Mouse (Mus musculus) hindbrain, embryonic 13.5 days (tissue): ENCODE measurements around the gene Dnttip1. TPM values are rescaled to one million over a fixed set of nuclear protein-coding genes. Genes with fewer than 3 reads are reported as not detected.
"Not testable (repeated sequence)": the region's sequence is repeated elsewhere in the genome, so short reads cannot be mapped to it uniquely, and the experiment has no call there.

Source experiments
- ATAC-seq: fragments of 200-750 bp; cut with Nextera tagmentation; 2 replicates; pipeline ENCODE4 v1.8.0; 2017; ENCODE audit warnings: moderate TSS enrichment; ENCODE audit not compliant: low FRiP score
- H3K27ac ChIP-seq: fragments of 300-500 bp; sonication (generic); 2 replicates; pipeline ENCODE4 v1.5.1; 2015; ENCODE audit warnings: inconsistent platforms, mild to moderate bottlenecking, moderate library complexity
- H3K27me3 ChIP-seq: fragments of 300-500 bp; sonication (generic); 2 replicates; pipeline ENCODE4 v1.6.1; 2015; ENCODE audit warnings: mild to moderate bottlenecking, inconsistent platforms
- H3K36me3 ChIP-seq: fragments of 300-500 bp; sonication (generic); 2 replicates; pipeline ENCODE4 v1.6.1; 2015; ENCODE audit warnings: mild to moderate bottlenecking, inconsistent platforms
- H3K4me1 ChIP-seq: fragments of 300-500 bp; sonication (generic); replicated peaks from 2 replicates; pipeline ENCODE4 v1.6.1; 2015; ENCODE audit warnings: inconsistent platforms
- H3K4me2 ChIP-seq: fragments of 300-500 bp; sonication (generic); 2 replicates; pipeline ENCODE4 v1.6.1; 2015; ENCODE audit warnings: inconsistent platforms, mild to moderate bottlenecking, moderate library complexity
- H3K4me3 ChIP-seq: fragments of 300-500 bp; sonication (generic); 2 replicates; pipeline ENCODE4 v1.5.1; 2015; ENCODE audit warnings: mild to moderate bottlenecking, inconsistent platforms
- H3K9ac ChIP-seq: fragments of 300-500 bp; sonication (generic); 2 replicates; pipeline ENCODE4 v1.6.1; 2015; ENCODE audit warnings: mild to moderate bottlenecking, inconsistent platforms
- H3K9me3 ChIP-seq: fragments of 300-500 bp; sonication (generic); 2 replicates; pipeline ENCODE4 v1.6.1; 2016; ENCODE audit warnings: inconsistent platforms
- WGBS: fragments of 180-500 bp; shearing (Covaris S2); methylation state at CpG from one replicate; pipeline ENCODE4 v1.1.7; 2015; 5-methylcytosine and 5-hydroxymethylcytosine counted together
- polyA plus RNA-seq: library from polyadenylated mRNA; unstranded; fragments of >200 nt; fragmentation: Nextera tagmentation; extraction: Ambion mirVana; gene quantifications from 2 replicates; pipeline ENCODE4 v1.2.1, GENCODE M21; 2015

Gene Dnttip1
- polyA plus RNA-seq, 1 experiment from 2014 or later: 72.3 TPM

DNA sequence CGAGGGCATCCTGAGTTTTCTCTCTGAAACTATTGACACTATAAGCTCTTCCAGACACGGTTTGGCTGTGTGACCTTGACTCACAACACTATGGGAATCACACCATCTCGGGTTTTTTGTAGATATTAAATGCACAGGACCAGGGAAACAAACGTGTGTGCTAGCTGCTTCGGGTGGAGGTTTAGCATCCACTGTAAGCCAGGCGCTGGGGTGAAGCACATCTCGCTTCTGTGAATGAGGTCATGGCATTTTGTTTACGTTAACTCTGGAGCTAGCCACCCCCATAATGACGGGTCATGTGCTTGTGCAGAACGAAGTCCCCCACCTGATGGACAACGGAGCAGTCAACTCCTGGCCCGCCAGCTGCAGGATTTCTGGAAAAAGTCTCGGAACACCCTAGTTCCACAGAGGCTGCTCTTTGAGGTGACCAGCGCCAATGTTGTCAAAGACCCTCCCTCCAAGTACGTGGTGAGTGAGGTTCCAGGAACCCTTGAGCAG is 40.7 kb downstream of the Dnttip1 start:
- Histone ChIP-seq H3K27me3 (0 out of 2 replicates have a peak, but pooled peaks cover 6% of the 10 kb centered on the region), H3K4me1 (peaks cover 33% of the 10 kb centered on the region), H3K4me2 (peak overlapping the region; percentile 91), H3K9ac (peak overlapping the region; percentile 82), H3K36me3 (peaks cover 13% of the 10 kb centered on the region), H3K9me3 (no peaks in the 10 kb centered on the region), H3K4me3 (peak overlapping the region; percentile 66), H3K27ac (peak overlapping the region; percentile 69; the same call in 1 of the 2 replicates)
- no peak; the same call in 1 of the 2 replicates for ATAC-seq
- 10% methylated on average over 15 of the region's 15 CpGs for WGBS

DNA sequence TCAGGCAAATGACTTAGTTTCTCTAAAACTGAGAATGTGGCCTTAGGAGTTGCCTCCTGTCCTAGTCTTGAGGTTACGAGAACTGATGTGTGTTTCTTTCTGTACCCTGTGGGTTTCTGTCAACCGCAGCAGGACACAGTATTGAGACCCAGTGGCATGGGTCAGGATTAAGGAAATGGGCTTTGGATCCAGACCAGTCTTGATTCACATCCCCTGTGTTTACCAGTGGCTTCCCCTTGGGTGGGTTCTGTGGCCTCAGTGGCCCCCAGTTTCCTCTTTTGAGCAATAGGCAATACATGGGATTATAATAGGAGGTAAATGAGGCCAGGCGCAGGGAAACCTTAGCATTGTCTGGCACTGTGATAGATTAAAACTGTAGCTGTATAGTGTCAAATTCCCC is 41.2 kb downstream of the Dnttip1 start:
- H3K9ac ChIP-seq: no peak overlapping the region; the same call in 1 of the 2 replicates
- H3K4me3 ChIP-seq: peak overlapping the region; percentile 66
- H3K27ac ChIP-seq: no peak overlapping the region
- WGBS: 88% methylated on average over 3 of the region's 3 CpGs
- H3K9me3 ChIP-seq: no peaks in the 10 kb centered on the region
- no peak for ATAC-seq
- peaks cover 33% of the 10 kb centered on the region for H3K4me1 ChIP-seq
- H3K36me3 ChIP-seq: peaks cover 19% of the 10 kb centered on the region
- 0 out of 2 replicates have a peak, but pooled peaks cover 6% of the 10 kb centered on the region for H3K27me3 ChIP-seq
- H3K4me2 ChIP-seq: peak overlapping the region; percentile 91

DNA sequence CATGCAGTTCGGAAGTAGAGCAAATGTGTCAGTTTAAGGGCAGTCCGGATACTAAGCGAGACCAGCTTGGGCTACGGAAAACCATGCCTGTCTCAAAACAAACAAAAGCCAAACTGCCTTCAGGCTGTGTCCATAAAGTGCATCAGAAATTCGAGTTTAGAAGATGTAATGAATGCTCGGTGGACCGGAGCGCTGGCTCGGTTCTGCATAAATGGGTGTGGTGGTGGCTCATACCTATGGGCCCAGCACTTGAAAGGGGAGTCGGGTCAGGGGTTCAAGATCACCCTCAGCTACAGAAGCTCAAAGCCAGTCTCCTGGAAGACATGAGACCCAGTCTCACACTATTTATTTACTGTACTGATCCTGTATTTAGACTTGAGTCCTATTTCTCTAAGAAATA is 42.0 kb downstream of the Dnttip1 start:
- Histone ChIP-seq H3K36me3 (peaks cover 27% of the 10 kb centered on the region), H3K4me3 (no peak overlapping the region), H3K27me3 (0 out of 2 replicates have a peak, but pooled peaks cover 6% of the 10 kb centered on the region), H3K4me2 (no peak overlapping the region), H3K27ac (no peak overlapping the region), H3K9ac (no peak overlapping the region), H3K4me1 (peaks cover 33% of the 10 kb centered on the region), H3K9me3 (no peaks in the 10 kb centered on the region)
- no peak for ATAC-seq
- WGBS: 81% methylated on average over 10 of the region's 10 CpGs

DNA sequence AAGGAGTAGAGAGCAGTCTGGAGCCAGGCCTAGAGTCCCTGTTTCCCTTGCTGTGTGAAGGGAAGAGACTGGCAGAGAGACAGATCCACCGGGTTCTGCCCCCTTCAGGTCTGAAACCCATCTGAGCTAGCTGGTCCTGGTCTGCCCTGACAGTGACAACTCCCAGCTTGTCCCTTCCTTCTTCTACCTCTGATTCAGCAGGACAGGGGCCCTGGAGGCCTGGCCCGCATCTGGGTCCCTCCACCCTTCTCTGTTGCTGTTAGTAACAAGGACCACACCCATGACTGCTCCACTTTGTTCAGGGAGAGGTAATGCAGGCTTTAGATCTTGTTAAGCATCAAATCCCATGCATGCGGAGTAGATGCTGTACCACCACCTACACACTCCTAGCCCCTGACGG is 42.6 kb downstream of the Dnttip1 start:
- Histone ChIP-seq H3K4me2 (no peak overlapping the region), H3K9ac (peak overlapping the region; percentile 35), H3K27me3 (0 out of 2 replicates have a peak, but pooled peaks cover 6% of the 10 kb centered on the region), H3K4me3 (no peak overlapping the region), H3K9me3 (no peaks in the 10 kb centered on the region), H3K36me3 (peaks cover 33% of the 10 kb centered on the region), H3K4me1 (peaks cover 33% of the 10 kb centered on the region), H3K27ac (no peak overlapping the region)
- ATAC-seq: no peak
- WGBS: 75% methylated on average over 4 of the region's 4 CpGs

DNA sequence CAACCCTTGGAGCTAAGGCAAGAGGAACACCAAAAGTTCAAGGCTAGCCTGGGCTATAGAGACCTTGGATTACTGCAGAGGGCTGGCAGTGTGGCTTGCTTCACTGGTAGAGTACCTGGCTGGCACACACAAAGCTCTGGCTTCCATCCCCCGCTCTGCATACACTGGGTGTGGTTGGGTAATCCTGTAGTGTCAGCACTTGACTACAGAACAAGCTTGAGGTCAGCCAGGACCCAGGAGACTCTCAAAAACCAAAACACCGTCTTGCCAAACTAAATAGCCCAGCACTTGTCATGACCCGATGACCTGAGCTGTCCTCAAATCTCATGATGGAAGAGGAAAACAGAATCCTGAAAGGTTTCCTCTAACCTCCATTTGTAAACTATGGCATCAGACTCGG is 44.7 kb downstream of the Dnttip1 start:
- Histone ChIP-seq H3K27me3 (no peaks in the 10 kb centered on the region), H3K4me3 (no peak overlapping the region), H3K4me2 (no peak overlapping the region), H3K9me3 (no peaks in the 10 kb centered on the region), H3K4me1 (peaks cover 24% of the 10 kb centered on the region), H3K27ac (no peak overlapping the region), H3K36me3 (peaks cover 49% of the 10 kb centered on the region), H3K9ac (no peak overlapping the region)
- 84% methylated on average over 4 of the region's 4 CpGs for WGBS
- no peak for ATAC-seq

DNA sequence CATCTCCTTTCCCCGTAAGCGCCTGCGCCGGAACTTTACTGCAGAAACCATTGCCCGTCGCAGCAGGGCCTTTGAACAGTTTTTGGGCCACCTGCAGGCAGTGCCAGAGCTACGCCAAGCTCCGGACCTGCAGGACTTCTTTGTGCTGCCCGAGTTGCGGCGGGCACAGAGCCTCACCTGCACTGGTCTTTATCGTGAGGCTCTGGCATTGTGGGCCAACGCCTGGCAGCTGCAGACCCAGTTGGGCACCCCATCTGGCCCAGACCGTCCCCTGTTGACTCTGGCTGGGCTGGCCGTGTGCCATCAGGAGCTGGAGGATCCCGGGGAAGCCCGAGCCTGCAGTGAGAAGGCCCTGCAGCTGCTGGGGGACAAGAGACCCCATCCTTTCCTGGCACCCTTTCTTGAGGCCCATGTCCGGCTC is 46.1 kb downstream of the Dnttip1 start:
- 88% methylated on average over 18 of the region's 18 CpGs for WGBS
- Histone ChIP-seq H3K4me3 (no peak overlapping the region), H3K9me3 (no peaks in the 10 kb centered on the region), H3K27ac (peak overlapping the region; percentile 30; the same call in 1 of the 2 replicates), H3K27me3 (no peaks in the 10 kb centered on the region), H3K4me1 (peaks cover 13% of the 10 kb centered on the region), H3K4me2 (no peak overlapping the region), H3K36me3 (peaks cover 63% of the 10 kb centered on the region), H3K9ac (no peak overlapping the region)
- ATAC-seq: no peak

DNA sequence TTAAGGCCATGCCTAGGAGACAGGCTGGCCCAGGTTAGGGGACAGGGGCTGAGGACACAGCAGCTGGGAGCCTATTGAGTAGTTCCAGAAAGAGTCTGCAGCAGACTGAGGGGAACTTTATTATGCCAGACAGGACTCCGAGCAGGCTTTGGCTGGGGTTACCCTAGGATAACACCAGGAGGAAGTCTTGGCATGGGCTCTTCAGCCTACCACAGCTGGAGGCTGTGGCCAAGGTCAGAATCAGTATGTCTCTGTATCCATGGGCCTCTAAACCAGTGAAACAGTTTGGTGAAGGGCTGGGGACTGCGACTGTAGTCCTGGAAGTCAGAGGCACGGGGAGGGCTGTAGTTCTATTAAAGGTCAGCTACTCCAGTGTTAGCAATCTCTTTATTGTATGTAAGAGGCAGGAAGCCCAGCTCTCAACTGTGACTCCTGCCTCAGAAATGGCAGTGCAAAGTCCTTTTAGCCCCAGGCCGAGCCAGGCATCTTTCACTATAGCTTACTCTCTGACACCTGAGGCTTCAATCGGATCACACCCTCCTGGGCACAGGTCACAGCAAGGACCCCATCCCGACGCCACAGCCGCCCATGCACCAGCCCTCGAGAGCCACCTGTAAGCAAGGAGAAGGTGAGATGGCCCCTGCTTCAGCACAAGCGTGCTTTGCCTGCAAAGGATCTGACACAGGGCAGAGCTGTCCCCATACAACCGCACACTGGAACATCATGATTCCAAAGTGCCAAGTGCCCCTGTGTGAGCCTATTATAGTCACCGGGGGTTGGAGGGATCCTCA is 46.8 kb downstream of the Dnttip1 start:
- no peak overlapping the region for H3K27ac ChIP-seq
- H3K9ac ChIP-seq: no peak overlapping the region; the same call in 1 of the 2 replicates
- ATAC-seq: no peak
- H3K27me3 ChIP-seq: no peaks in the 10 kb centered on the region
- H3K9me3 ChIP-seq: no peaks in the 10 kb centered on the region
- H3K4me3 ChIP-seq: no peak overlapping the region
- H3K4me1 ChIP-seq: peaks cover 8% of the 10 kb centered on the region; the same call in 1 of the 2 replicates
- H3K36me3 ChIP-seq: peaks cover 68% of the 10 kb centered on the region
- WGBS: 94% methylated on average over 12 of the region's 12 CpGs
- H3K4me2 ChIP-seq: no peak overlapping the region

DNA sequence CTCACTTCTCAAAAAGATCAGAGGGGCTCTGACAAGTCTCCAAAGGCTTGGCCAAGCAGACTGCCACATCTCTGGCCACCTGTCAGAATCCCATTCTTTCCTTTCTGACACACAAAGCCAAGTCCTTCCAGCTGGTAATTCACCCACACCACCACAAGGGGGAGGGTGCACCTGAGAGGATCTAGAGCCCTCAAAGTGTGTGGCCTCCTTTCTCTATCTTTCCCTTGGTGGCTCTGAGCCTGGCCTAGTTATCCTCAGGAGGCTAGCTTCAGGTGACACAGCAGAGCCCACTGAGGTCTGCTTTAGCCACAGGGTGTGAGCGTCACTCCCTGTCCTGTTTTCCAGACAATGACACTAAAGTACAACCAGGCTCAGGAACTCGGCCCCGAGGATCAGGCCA is 47.5 kb downstream of the Dnttip1 start:
- Histone ChIP-seq H3K9ac (no peak overlapping the region), H3K36me3 (peaks cover 75% of the 10 kb centered on the region), H3K27me3 (no peaks in the 10 kb centered on the region), H3K9me3 (no peaks in the 10 kb centered on the region), H3K4me2 (no peak overlapping the region), H3K4me3 (no peak overlapping the region), H3K27ac (no peak overlapping the region), H3K4me1 (peaks cover 4% of the 10 kb centered on the region; the same call in 1 of the 2 replicates)
- ATAC-seq: no peak
- 86% methylated on average over 3 of the region's 3 CpGs for WGBS

DNA sequence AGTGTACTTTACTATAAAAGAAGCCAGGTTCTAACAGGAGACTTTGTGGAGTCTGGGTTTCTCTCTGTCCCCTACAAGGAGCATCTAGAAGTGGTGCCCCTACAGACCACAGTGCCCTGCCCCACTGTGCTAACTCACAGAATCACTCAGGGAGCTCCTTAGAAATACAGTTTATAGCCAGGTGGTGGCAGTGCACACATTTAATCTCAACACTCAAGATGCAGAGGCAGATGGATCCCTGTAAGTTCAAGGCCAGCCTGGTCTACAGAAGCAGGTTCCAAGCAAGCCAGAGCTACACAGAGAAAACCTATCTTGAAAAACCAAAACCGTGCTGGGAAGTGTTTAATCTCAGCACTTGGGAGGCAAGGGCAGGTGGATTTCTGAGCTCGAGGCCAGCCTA is 48.0 kb downstream of the Dnttip1 start:
- Histone ChIP-seq H3K9me3 (no peaks in the 10 kb centered on the region), H3K4me3 (no peak overlapping the region), H3K27me3 (no peaks in the 10 kb centered on the region), H3K36me3 (peaks cover 79% of the 10 kb centered on the region), H3K27ac (no peak overlapping the region), H3K9ac (no peak overlapping the region), H3K4me2 (no peak overlapping the region), H3K4me1 (no peaks in the 10 kb centered on the region)
- 93% methylated on average over 2 of the region's 2 CpGs for WGBS
- ATAC-seq: no peak

DNA sequence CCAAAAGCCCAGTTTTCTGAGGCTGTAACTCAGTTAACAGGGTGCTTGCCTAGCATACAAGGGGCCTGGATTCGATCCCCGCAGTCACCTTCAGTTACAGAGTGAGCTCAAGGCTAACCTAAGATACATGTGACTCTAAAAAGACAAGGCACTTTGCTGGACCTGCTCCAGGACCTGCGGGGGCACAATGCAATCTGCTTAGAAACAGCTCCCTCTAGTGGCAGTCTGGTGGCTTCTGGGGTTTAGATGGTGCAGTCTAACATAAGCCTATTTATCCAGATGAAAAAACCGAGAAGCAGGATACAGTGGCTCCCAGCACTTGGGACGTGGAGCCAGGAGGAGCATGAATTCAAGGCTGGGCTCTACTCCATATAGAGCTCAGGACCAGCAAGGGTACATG is 48.5 kb downstream of the Dnttip1 start:
- no peak overlapping the region for H3K9ac ChIP-seq
- no peak overlapping the region for H3K27ac ChIP-seq
- H3K27me3 ChIP-seq: no peaks in the 10 kb centered on the region
- H3K9me3 ChIP-seq: no peaks in the 10 kb centered on the region
- H3K4me3 ChIP-seq: no peak overlapping the region
- WGBS: 36% methylated on average over 5 of the region's 5 CpGs
- no peak overlapping the region for H3K4me2 ChIP-seq
- peak; percentile 64; the same call in 1 of the 2 replicates for ATAC-seq
- H3K36me3 ChIP-seq: peaks cover 82% of the 10 kb centered on the region
- no peaks in the 10 kb centered on the region for H3K4me1 ChIP-seq

DNA sequence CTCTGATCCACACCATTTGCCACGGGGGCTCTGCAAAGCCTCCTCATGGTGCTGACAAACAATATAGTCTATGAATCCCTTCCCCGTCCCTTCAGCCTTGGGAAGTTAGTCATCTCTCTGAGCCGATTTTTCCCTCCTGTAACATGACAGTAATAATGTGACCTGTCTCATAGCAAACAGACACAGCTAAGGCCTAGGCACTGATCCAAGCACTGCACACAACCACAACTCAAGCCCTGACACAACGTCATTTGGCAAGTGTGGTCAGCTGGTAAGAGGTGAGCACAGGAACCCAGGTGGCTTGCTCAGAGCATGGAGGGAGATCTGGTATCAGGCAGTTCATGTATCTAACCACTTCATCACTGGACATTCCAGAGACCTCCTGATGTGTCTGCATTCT is 50.1 kb downstream of the Dnttip1 start:
- Histone ChIP-seq H3K36me3 (peaks cover 91% of the 10 kb centered on the region), H3K27me3 (no peaks in the 10 kb centered on the region), H3K4me3 (no peak overlapping the region), H3K4me2 (no peak overlapping the region), H3K4me1 (no peaks in the 10 kb centered on the region), H3K9ac (no peak overlapping the region), H3K27ac (no peak overlapping the region), H3K9me3 (no peaks in the 10 kb centered on the region)
- WGBS: 87% methylated on average over 4 of the region's 4 CpGs
- no peak for ATAC-seq

DNA sequence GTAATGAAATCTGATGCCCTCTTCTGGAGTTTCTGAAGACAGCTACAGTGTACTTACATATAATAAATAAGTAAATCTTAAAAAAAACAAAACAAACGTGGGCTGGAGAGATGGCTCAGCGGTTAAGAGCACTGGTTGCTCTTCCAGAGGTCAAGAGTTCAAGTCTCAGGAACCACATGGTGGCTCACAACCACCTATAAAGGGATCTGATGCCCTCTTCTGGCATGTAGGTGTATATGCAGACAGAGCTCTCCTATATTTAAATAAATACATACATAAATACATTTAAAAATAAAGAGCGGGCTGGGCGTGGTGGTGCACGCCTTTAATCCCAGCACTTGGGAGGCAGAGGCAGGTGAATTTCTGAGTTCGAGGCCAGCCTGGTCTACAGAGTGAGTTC is 52.8 kb downstream of the Dnttip1 start:
- WGBS: 84% methylated on average over 6 of the region's 6 CpGs
- H3K27ac ChIP-seq: not testable (repeated sequence)
- peaks cover 78% of the 10 kb centered on the region for H3K36me3 ChIP-seq

More for the DNA sequence above, 52.8 kb downstream of the Dnttip1 start:
- not testable (repeated sequence) for H3K27me3 ChIP-seq, H3K4me2 ChIP-seq, ATAC-seq, H3K4me3 ChIP-seq, H3K9me3 ChIP-seq, H3K9ac ChIP-seq
- H3K4me1 ChIP-seq: peaks cover 16% of the 10 kb centered on the region
